Mouse (Mus musculus): ENCODE measurements around the gene Camk2n2.

DNA sequence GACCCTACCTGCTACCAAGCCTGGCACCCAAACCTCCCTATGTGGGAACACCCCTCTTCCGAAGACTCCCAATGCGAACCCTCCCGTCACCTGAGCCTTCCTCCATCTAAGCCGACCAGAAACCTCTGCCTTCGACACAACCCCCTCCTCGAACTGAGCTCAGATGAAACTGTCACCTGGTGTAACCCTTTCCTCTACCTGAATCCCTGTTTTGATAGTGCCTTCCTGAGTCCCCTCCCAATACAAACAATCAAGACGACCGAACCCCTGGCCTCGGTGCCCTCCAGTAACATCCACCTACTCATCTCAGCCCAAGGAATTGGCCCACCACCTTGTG is 720 bp downstream of the Camk2n2 start:
- TF ChIP-seq GATA1 (IDR thresholded peaks at IDR 0.05; ENCODE audit: low read length) (no peak), TAL1 (IDR thresholded peaks at IDR 0.05; ENCODE audit: low read length) (no peak)
